Mouse (Mus musculus) kidney, postnatal 0 days (tissue): ENCODE results near the gene Zfp775. TPM values are rescaled to one million over a fixed set of nuclear protein-coding genes. Genes with fewer than 3 reads are reported as not detected.

Experiments used
- ATAC-seq: fragments of 200-750 bp; cut with Nextera tagmentation; replicated peaks from 2 replicates; pipeline ENCODE4 v1.8.0; 2017; ENCODE audit warnings: low read depth, moderate number of reproducible peaks, moderate TSS enrichment, moderate library complexity; ENCODE audit not compliant: low FRiP score
- DNase-seq: peaks from one replicate; pipeline ENCODE4 v3.0.0-alpha.2; 2016; ENCODE audit warnings: low spot score
- H3K27ac ChIP-seq: fragments of 300-500 bp; sonication (generic); 2 replicates; pipeline ENCODE4 v1.5.1; 2014; ENCODE audit warnings: mild to moderate bottlenecking
- H3K27me3 ChIP-seq: fragments of 300-500 bp; sonication (generic); 2 replicates; pipeline ENCODE4 v1.6.1; 2014; ENCODE audit warnings: low read length, mixed read lengths; ENCODE audit not compliant: insufficient read depth
- H3K36me3 ChIP-seq: fragments of 300-500 bp; sonication (generic); 2 replicates; pipeline ENCODE4 v1.6.1; 2014; ENCODE audit warnings: low read length, mixed read lengths; ENCODE audit not compliant: insufficient read depth
- H3K4me1 ChIP-seq: fragments of 300-500 bp; sonication (generic); replicated peaks from 2 replicates; pipeline ENCODE4 v1.6.1; 2014; ENCODE audit warnings: antibody characterized with exemption, low read length, mixed read lengths; ENCODE audit not compliant: insufficient read depth
- H3K4me2 ChIP-seq: fragments of 300-500 bp; sonication (generic); 2 replicates; pipeline ENCODE4 v1.6.1; 2014; ENCODE audit warnings: mild to moderate bottlenecking, low read length, moderate library complexity, mixed read lengths
- H3K4me3 ChIP-seq: fragments of 300-500 bp; sonication (generic); replicated peaks from 2 replicates; pipeline ENCODE4 v1.5.1; 2014; ENCODE audit warnings: low read depth, low read length
- H3K9ac ChIP-seq: fragments of 300-500 bp; sonication (generic); 2 replicates; pipeline ENCODE4 v1.6.1; 2014; ENCODE audit warnings: low read depth, low read length
- H3K9me3 ChIP-seq: fragments of 300-500 bp; sonication (generic); replicated peaks from 2 replicates; pipeline ENCODE4 v1.6.1; 2016; ENCODE audit warnings: low read length, inconsistent platforms, mixed read lengths
- CTCF ChIP-seq: IDR thresholded peaks from 2 replicates; pipeline ENCODE4 v1.5.1; 2016; ENCODE audit warnings: antibody characterized with exemption, low read depth, mild to moderate bottlenecking, moderate library complexity
- WGBS: fragments of 180-500 bp; shearing (Covaris S2); extraction: QIAGEN DNeasy Blood & Tissue Kit; methylation state at CpG from one replicate; pipeline ENCODE4 v1.1.7; 2014; 5-methylcytosine and 5-hydroxymethylcytosine counted together
- polyA plus RNA-seq: library from polyadenylated mRNA; unstranded; fragments of >200 nt; fragmentation: Nextera tagmentation; extraction: Ambion mirVana; gene quantifications from 2 replicates; pipeline ENCODE4 v1.2.1, GENCODE M21; 2015

The Zfp775 gene
- polyA plus RNA-seq, 1 experiment from 2014 or later, result 6.4 TPM

DNA sequence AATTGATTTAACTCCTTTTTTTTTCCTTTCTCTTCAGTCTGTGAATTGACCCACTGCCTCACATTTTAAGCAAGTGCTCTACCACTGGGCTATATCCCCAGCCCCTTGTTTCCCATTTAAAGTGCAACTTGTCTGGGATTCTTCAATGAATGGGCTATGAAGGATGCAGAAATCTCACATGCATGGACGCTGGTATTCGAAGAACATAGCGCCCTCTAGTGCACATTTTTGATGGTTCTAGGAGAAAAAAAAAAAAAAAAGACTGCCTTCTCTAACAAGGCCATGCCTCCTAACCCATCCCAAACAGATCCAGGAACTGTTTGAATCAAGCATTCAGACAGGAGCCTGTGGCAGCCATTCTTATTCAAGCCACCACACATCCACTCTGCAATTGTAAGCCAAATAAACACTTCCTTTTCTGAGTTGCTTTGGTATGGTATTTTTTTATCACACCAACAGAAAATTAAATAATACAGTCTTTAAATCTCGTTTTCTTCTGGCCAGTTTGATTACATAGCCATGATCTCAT lies 41.0 kb downstream of the Zfp775 start:
- peak; percentile 80 for TF ChIP-seq CTCF
- no peaks in the 10 kb centered on the region for H3K36me3 ChIP-seq
- no peak for ATAC-seq
- H3K4me1 ChIP-seq, result no peaks in the 10 kb centered on the region
- WGBS, result 18% methylated on average over 4 of the region's 4 CpGs
- H3K27me3 ChIP-seq, result no peaks in the 10 kb centered on the region
- H3K9me3 ChIP-seq, result no peaks in the 10 kb centered on the region
- H3K9ac ChIP-seq, result no peak overlapping the region
- no peak overlapping the region for H3K4me2 ChIP-seq
- DNase-seq, result peak; percentile 89
- H3K4me3 ChIP-seq, result no peak overlapping the region
- H3K27ac ChIP-seq, result no peak overlapping the region

DNA sequence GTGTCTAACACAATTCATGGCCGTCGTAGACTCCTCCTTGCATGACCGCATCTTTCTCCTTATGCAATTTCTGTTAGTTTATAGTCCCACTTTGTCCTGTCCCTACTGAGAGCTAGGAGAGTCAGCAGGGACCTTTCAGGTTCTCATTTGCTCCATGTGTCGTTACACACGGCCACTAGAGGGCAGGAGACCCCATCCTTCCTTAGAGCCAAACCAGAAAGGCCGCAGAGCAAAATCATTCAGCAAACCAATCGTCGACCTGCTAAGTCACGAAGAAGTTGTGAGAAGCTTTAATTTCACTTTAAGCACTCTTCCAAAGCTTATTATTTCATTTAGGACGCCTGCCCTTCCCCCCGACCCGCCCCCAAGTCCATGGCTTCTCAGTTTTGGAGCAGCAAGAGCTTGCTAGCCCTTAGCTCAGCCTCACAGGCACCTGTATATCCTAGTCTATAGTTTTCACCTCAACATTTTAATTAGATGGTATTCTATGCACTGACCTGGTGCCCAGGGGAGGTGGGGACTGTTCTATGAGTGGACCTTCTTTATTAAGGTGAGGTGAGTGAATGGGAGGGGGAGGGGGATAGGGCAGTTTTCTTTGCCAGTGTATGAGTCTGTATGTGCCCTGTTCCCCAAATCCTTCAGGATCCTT lies 43.9 kb downstream of the Zfp775 start:
- Histone ChIP-seq H3K9me3 (no peaks in the 10 kb centered on the region), H3K36me3 (no peaks in the 10 kb centered on the region), H3K27me3 (no peaks in the 10 kb centered on the region), H3K4me3 (no peak overlapping the region), H3K9ac (no peak overlapping the region), H3K4me2 (0 out of 2 replicates have a peak overlapping the region, but pooled peaks have one; percentile 2), H3K4me1 (no peaks in the 10 kb centered on the region), H3K27ac (no peak overlapping the region)
- 7% methylated on average over 12 of the region's 12 CpGs for WGBS
- DNase-seq (peak; percentile 89), ATAC-seq (0 out of 2 replicates have a peak, but pooled peaks have one; percentile 34)
- peak; percentile 87 for TF ChIP-seq CTCF

DNA sequence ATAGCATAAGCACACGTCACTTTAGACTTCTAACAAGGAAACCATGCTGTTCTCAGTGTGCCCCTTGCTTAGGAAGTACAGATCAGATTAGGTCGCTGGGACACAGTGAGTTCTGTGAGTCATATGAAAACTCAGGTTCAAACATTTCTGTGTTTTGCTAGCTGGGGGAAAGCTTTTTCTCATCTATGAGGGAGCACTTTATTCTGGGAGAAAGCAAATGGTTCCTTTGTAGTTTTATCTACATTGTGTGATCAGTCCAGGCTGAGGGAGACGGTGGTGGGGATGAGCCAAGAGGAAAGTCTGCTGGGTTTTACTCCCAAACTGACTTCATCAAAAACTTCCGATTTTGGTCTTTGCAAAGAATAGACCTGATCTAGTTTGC lies 44.4 kb downstream of the Zfp775 start:
- no peaks in the 10 kb centered on the region for H3K9me3 ChIP-seq
- WGBS, result 83% methylated on average over 4 of the region's 4 CpGs
- H3K36me3 ChIP-seq, result no peaks in the 10 kb centered on the region
- no peak for TF ChIP-seq CTCF
- no peak overlapping the region for H3K9ac ChIP-seq
- no peak overlapping the region for H3K27ac ChIP-seq
- H3K4me1 ChIP-seq, result no peaks in the 10 kb centered on the region
- no peak overlapping the region for H3K4me3 ChIP-seq
- no peaks in the 10 kb centered on the region for H3K27me3 ChIP-seq
- DNase-seq (no peak), ATAC-seq (no peak)
- H3K4me2 ChIP-seq, result no peak overlapping the region

DNA sequence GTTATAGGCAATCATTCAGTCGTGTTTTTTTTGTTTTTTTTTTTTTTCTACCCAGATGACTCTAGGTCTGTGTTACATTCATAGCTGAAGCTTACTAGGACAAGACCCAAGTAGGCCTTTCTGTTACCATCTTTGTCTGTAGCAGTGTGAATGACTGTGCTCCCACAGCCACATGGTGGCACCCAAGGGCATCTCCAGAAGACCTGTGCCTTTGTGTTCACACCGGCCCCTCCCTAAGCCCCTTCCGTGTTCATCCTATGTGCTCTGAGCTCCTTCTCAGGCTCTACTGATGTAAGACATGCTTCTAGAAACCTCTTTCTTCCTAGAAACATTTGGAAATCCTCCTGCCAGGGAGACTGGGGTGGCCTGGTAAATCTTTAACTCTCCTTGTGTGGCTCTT lies 45.1 kb downstream of the Zfp775 start, which contains the start of gene Gimap8:
TSS of gene Gimap8 (plus strand) at position 240 of the 400 bp plus-strand sequence.
- Histone ChIP-seq H3K4me3 (no peak within 1 kb of the TSS), H3K9me3 (no peaks in the 10 kb centered on the region)
- 29% methylated on average over 3 of the region's 3 CpGs for WGBS

DNA sequence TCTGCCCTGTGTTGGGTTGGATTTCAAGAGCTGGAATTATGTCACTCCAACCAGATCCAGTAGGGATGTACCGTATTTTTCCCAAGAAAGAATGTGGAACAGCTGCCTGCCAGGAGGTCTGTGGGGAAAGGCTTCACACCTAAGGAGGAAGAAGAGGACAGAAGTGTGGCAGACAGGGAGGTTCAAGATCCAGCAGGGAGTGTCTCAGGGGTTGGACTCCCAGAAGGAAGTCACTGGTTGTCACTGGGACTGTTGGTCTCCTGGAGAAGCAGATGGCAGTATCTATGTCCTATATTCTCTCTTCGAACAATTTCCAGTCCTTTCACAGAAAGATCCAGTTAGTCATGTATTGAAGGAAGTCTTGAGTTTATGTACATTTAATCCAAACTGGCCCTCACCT lies 45.7 kb downstream of the Zfp775 start:
- Histone ChIP-seq H3K36me3 (no peaks in the 10 kb centered on the region), H3K27me3 (no peaks in the 10 kb centered on the region), H3K9me3 (no peaks in the 10 kb centered on the region), H3K4me2 (peak overlapping the region; percentile 21; the same call in 1 of the 2 replicates), H3K9ac (no peak overlapping the region), H3K4me3 (no peak overlapping the region), H3K4me1 (no peaks in the 10 kb centered on the region), H3K27ac (no peak overlapping the region)
- DNase-seq (no peak), ATAC-seq (0 out of 2 replicates have a peak, but pooled peaks have one; percentile 29)
- TF ChIP-seq CTCF, result no peak
- 73% methylated on average over 2 of the region's 2 CpGs for WGBS

More for the DNA sequence above, 45.1 kb downstream of the Zfp775 start, which contains the start of gene Gimap8:
- H3K9ac ChIP-seq, result no peak within 1 kb of the TSS
- H3K27ac ChIP-seq, result no peak within 1 kb of the TSS
- H3K27me3 ChIP-seq, result no peaks in the 10 kb centered on the region
- DNase-seq, result peak; percentile 67
- peak within 1 kb of the TSS; percentile 21; the same call in 1 of the 2 replicates for H3K4me2 ChIP-seq
- peak; percentile 71 for TF ChIP-seq CTCF
- H3K4me1 ChIP-seq, result no peaks in the 10 kb centered on the region
- ATAC-seq, result 0 out of 2 replicates have a peak, but pooled peaks have one; percentile 42
- H3K36me3 ChIP-seq, result no peaks in the 10 kb centered on the region

DNA sequence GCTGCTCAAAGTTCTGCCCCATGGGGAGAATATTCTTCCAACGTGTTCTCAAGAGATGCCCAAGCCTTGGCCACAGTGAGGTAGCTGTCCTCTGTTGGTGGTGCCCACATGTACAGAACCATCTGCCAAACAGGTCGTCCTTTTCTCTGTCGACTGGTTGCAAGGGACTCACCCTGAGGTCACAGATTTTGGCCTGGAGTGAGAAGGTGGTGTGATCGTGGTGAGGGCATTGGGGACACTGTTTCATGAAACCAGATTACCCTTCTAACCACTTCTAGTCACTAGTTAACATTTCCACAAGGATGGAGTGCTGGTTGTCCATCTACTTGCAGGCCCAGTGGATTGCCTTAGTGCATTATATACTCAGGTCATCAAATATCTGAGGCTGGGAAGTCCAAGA lies 46.9 kb downstream of the Zfp775 start:
- no peak overlapping the region for H3K4me3 ChIP-seq
- TF ChIP-seq CTCF, result no peak
- H3K9ac ChIP-seq, result no peak overlapping the region
- no peaks in the 10 kb centered on the region for H3K9me3 ChIP-seq
- no peaks in the 10 kb centered on the region for H3K27me3 ChIP-seq
- H3K4me1 ChIP-seq, result no peaks in the 10 kb centered on the region
- DNase-seq (no peak), ATAC-seq (no peak)
- H3K27ac ChIP-seq, result no peak overlapping the region
- H3K36me3 ChIP-seq, result no peaks in the 10 kb centered on the region
- no peak overlapping the region for H3K4me2 ChIP-seq
- WGBS, result 88% methylated on average over 4 of the region's 4 CpGs
